Mouse (Mus musculus) MN1 (cell line): ENCODE results near the gene Btbd35f8.
"Not testable (repeated sequence)": the region's sequence is repeated elsewhere in the genome, so short reads cannot be mapped to it uniquely, and the experiment has no call there.

ENCODE experiments used
- DNase-seq: peaks from one replicate; pipeline ENCODE4 v3.0.0-alpha.2; 2016; ENCODE audit warnings: low spot score

Btbd35f8 gene

GRCm38 (mm10) chrX:34450224-34450623, at the start of gene Btbd35f8:
TSS of gene Btbd35f8 (plus strand) at chrX:34450524.
- not testable (repeated sequence) for DNase-seq
